Mouse (Mus musculus) bone marrow macrophage, adult 2 months (primary cell): Measurements from ENCODE around the gene Arhgap35.

Source experiments
- CTCF ChIP-seq: IDR thresholded peaks from 2 replicates; pipeline ENCODE4 v1.5.1; 2012; ENCODE audit warnings: low read depth, mild to moderate bottlenecking, low read length, moderate library complexity
- POLR2A ChIP-seq: IDR thresholded peaks from 2 replicates; pipeline ENCODE4 v1.6.1; 2012; ENCODE audit warnings: mild to moderate bottlenecking, low read depth, low read length, borderline replicate concordance

- no peak for TF ChIP-seq CTCF
- TF ChIP-seq POLR2A = no peak
Observed at GRCm38 (mm10) chr7:16488816-16489215, 126.0 kb downstream of the Arhgap35 start.
